Mouse (Mus musculus): ENCODE data around the gene Ifit1bl2.
"Not testable (repeated sequence)": the region's sequence is repeated elsewhere in the genome, so short reads cannot be mapped to it uniquely, and the experiment has no call there.

Ifit1bl2 gene

GRCm38 (mm10) chr19:34610118-34610517, 30.4 kb downstream of the Ifit1bl2 start:
- DNase-seq (ENCODE audit: low spot score), result not testable (repeated sequence)

GRCm38 (mm10) chr19:34607237-34608051, 33.1 kb downstream of the Ifit1bl2 start, which contains the start of gene Ifit3b:
Gene Ifit3b (plus strand): TSS chr19:34607970.
- peak; percentile 38 for DNase-seq (ENCODE audit: low spot score)

DNA sequence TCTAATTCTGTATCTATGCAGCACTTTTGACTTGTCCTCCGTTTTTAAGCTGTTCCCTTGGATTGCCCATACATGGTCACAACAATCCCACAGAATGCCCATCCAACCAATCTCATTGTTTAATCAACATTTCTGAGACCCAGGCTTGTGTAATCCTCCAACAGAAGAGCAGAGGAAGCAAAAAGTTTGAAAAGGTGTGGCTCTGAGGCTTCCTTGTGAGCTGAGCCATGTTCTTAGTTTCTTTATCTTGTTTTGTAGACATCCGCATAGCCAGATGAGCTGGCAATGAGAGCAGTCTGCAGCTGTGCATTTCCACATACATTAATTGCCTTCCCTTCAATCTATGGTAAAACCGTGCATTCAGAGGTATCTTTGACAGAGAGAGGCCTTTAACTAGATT, 35.1 kb downstream of the Ifit1bl2 start:
- DNase-seq (ENCODE audit: low spot score), result no peak

- DNase-seq (ENCODE audit: low spot score), result peak; percentile 44
Measured at GRCm38 (mm10) chr19:34601888-34602287, 38.7 kb downstream of the Ifit1bl2 start, which contains the start of gene Ifit1bl1. Gene Ifit1bl1 (minus strand): TSS chr19:34601956.

DNA sequence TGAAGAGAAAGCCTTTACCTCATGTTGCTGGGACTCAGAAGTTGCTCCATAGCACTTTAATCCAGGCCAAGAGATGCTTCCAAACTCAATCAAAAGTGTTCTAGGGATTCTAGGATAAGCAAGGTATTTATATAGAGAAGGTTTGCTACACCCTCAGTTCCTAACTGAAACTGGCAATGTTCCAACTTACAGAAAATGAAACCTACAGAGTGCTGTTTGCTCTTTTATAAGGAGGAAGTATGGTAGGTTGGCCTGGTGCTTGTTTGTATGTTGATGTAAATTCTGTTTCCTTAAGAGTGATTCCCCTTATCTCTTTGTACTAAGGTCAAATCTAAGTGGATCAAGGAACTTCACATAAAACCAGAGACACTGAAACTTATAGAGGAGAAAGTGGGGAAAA, 41.3 kb downstream of the Ifit1bl2 start:
- DNase-seq (ENCODE audit: low spot score), result peak; percentile 67

DNA sequence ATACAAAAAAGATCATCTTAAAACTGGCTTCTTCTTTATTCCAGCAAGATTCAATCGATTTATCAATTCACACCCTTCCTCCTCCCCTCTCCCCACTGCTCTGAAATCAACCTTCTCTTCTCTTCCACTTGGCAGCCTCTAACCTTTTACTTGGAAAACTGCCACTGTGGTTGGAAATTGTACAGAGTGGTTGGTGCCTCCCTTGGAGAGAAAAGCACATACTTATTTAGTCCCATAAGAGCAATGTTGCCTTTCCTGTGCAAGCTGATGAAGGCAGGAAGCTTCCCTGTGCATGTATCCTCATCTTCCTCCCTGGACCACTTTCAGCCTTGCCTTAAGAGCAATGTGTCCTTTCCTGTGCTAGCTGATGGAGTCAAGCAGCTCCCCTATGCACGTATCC, 42.2 kb downstream of the Ifit1bl2 start:
- DNase-seq (ENCODE audit: low spot score), result peak; percentile 80

GRCm38 (mm10) chr19:34596811-34597210, 43.7 kb downstream of the Ifit1bl2 start:
- DNase-seq (ENCODE audit: low spot score), result no peak

- not testable (repeated sequence) for DNase-seq (ENCODE audit: low spot score)
Measured at GRCm38 (mm10) chr19:34594523-34594922, 46.0 kb downstream of the Ifit1bl2 start.

GRCm38 (mm10) chr19:34593456-34593855, 47.1 kb downstream of the Ifit1bl2 start:
- no peak for DNase-seq (ENCODE audit: low spot score)

DNA sequence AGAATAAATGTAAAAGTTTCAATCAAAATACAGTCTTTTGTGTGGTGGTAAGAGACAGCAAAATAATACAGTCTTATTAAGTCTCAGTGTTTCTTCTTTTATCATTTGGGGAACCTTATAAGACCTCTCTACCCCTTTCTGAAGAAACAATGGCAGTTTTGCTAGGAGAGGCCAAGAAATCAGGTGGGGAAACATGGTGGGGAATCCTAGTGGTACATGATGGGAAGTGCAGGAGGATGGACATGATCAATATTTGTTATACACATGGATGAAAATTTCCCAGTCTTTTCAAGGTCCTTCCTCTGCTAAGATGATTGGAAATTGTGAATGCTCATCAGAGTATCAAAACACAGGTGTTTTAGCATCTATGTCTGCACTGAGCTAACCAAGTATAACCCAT, 51.6 kb downstream of the Ifit1bl2 start:
- no peak for DNase-seq (ENCODE audit: low spot score)

- DNase-seq (ENCODE audit: low spot score), result not testable (repeated sequence)
Measured at GRCm38 (mm10) chr19:34587898-34588692, 52.4 kb downstream of the Ifit1bl2 start.

- DNase-seq (ENCODE audit: low spot score), result peak; percentile 48
Measured at GRCm38 (mm10) chr19:34585740-34586458, 54.6 kb downstream of the Ifit1bl2 start.

- DNase-seq (ENCODE audit: low spot score), result peak; percentile 39
Measured at GRCm38 (mm10) chr19:34583126-34583766, 57.3 kb downstream of the Ifit1bl2 start, which contains the start of gene Ifit3. Gene Ifit3 (plus strand): TSS chr19:34583531.

GRCm38 (mm10) chr19:34582696-34583095, 57.8 kb downstream of the Ifit1bl2 start:
- not testable (repeated sequence) for DNase-seq (ENCODE audit: low spot score)

DNA sequence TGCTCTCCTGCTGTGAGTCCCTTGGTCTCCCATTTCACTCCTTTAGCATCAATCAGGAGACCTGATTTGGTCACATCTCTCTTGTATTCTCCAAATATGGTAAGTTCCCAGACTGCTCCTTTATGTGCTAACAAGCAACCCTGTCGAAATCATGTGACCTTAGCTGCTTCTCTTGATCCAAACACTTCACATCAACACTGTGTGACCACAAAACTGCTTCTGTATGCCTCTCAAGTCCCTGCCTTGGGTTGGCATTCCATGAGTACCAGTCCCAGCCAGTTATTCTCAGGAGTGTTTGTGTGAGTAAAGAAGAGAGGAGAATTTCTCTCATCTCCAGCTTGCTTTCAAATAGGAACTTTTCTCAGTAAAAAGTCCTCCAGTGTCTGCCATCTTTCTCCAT, 63.4 kb downstream of the Ifit1bl2 start:
- peak; percentile 82 for DNase-seq (ENCODE audit: low spot score)

DNA sequence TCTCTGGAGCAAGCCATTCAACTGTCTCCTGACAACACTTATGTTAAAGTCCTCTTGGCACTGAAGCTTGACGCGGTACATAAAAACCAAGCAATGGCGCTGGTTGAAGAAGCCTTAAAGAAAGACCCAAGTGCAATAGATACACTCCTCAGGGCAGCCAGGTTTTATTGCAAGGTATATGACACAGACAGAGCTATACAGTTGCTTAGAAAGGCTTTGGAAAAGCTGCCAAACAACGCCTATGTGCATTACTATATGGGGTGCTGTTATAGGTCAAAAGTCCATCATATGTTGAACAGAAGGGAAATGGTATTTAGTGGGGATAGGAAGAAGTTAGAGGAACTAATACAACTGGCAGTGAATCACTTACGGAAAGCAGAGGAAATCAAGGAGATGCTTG, 66.9 kb downstream of the Ifit1bl2 start:
- DNase-seq (ENCODE audit: low spot score), result no peak

- DNase-seq (ENCODE audit: low spot score), result no peak
Measured at GRCm38 (mm10) chr19:34571080-34571479, 69.5 kb downstream of the Ifit1bl2 start.

GRCm38 (mm10) chr19:34569896-34570476, 70.6 kb downstream of the Ifit1bl2 start:
- no peak for DNase-seq (ENCODE audit: low spot score)

- peak; percentile 44 for DNase-seq (ENCODE audit: low spot score)
Measured at GRCm38 (mm10) chr19:34568988-34569895, 71.3 kb downstream of the Ifit1bl2 start.
